Mouse (Mus musculus): ENCODE measurements around the gene Lrr1. TPM values are rescaled to one million over a fixed set of nuclear protein-coding genes. Genes with fewer than 3 reads are reported as not detected.

Lrr1 gene
- polyA plus RNA-seq, 1 experiment: 5.1 TPM

DNA sequence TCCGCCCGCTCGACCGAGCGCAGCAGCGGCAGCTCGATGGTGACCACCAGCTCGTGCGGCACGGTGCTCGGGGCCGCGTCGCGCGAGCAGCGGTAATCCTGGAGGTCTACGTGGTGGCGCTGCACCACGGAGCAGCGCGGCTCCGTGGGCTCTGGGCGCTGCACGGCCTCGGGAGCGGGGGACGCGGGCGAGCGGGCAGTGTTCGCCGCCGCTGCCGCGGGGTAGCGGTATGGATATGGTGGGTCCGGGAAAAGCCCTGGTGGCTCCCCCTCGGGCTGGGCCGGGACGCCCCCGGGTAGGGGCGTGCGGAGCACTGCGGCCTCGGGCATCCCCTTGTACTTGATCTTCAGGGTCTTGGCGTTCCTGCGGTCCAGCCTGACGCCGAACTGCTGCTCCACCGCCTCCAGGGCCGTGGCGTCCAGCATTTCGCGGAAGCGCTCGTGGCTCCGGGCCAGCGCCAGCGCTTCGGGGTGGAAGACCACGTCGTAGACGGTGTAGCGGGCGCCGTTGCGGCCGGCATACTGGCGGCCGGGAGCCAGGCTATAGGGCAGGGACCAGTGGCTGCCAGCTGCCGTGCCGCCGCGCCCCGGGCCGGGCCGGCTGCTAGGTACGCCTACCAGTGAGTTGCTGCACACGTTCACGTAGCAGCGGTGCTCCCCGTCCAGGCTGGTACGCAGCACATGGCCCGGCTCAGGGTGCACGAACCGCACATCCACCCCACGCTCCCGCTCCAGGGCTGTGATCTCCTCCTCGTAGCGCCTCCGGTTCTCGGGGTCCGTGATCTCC is 29.0 kb downstream of the Lrr1 start:
- H3K79me2 ChIP-seq (ENCODE audit: control insufficient read depth, insufficient read depth): peaks cover 43% of the 10 kb centered on the region
- H3K27me3 ChIP-seq (ENCODE audit: control insufficient read depth, insufficient read depth, insufficient read length): no peaks in the 10 kb centered on the region
- H3K4me2 ChIP-seq (ENCODE audit: low read depth): peak overlapping the region; percentile 91
- peak overlapping the region; percentile 85 for H3K4me3 ChIP-seq
- peak overlapping the region; percentile 72 for H3ac ChIP-seq (ENCODE audit: control insufficient read depth, insufficient read length)
- H3K36me3 ChIP-seq (ENCODE audit: control insufficient read depth, insufficient read depth): peaks cover 8% of the 10 kb centered on the region
- TF ChIP-seq SRF (IDR thresholded peaks at IDR 0.05; ENCODE audit: control insufficient read depth, insufficient read length, low read depth): no peak
- no peak for TF ChIP-seq USF1 (IDR thresholded peaks at IDR 0.05; ENCODE audit: low read depth)
- TF ChIP-seq MYOD1 (IDR thresholded peaks at IDR 0.05; ENCODE audit: control insufficient read depth in 1 of 3, insufficient read length in 2 of 3, low read depth in 2 of 3): peak in 1 of 3 experiments; percentile 68
- TF ChIP-seq POLR2A (IDR thresholded peaks at IDR 0.05; ENCODE audit: insufficient read length, low read depth): peak; percentile 45
- TF ChIP-seq TCF3 (IDR thresholded peaks at IDR 0.05; ENCODE audit: insufficient read length, low read depth): no peak
- TF ChIP-seq CEBPB (IDR thresholded peaks at IDR 0.05; ENCODE audit: insufficient read depth, poor library complexity, severe bottlenecking): no peak
- no peak for TF ChIP-seq E2F4 (IDR thresholded peaks at IDR 0.05; ENCODE audit: insufficient read depth)
- TF ChIP-seq MAX (IDR thresholded peaks at IDR 0.05; ENCODE audit: low read depth): no peak
- TF ChIP-seq MYOG (IDR thresholded peaks at IDR 0.05; ENCODE audit: control insufficient read depth in 1 of 3, insufficient read depth in 1 of 3, insufficient read length in 2 of 3, low read depth in 2 of 3): peak in 1 of 3 experiments; percentile 47
- TF ChIP-seq REST (IDR thresholded peaks at IDR 0.05; ENCODE audit: insufficient read depth, insufficient read length): no peak
- no peak for TF ChIP-seq TCF12 (IDR thresholded peaks at IDR 0.05; ENCODE audit: insufficient read depth, poor library complexity, severe bottlenecking)
- no peak for TF ChIP-seq POLR2AphosphoS2 (IDR thresholded peaks at IDR 0.05; ENCODE audit: insufficient read length, low read depth)

DNA sequence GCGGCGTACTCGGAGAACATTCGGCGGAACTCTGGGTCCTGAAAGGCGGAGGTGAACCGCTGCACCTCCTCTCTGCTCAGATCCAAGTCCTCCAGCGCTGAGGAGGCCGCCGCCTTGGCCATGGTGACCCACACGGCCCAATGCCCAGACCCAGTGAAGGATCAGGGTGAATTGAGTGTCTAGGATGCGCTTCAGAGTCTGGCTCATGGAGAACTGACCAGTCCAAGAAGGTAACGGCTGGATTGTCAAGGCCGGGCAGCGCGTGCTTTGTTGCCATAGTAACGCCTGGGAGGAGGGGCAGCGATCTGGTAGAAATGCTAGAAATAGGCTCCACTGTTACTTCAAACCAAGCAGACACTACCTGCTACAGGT is 29.5 kb downstream of the Lrr1 start, which contains the start of gene Dnaaf2:
TSS of gene Dnaaf2 (minus strand) at position 266 of the 372 bp plus-strand sequence.
- Histone ChIP-seq H3K4me3 (peak within 1 kb of the TSS; percentile 85), H3K36me3 (ENCODE audit: control insufficient read depth, insufficient read depth) (peaks cover 8% of the 10 kb centered on the region), H3K79me2 (ENCODE audit: control insufficient read depth, insufficient read depth) (peaks cover 43% of the 10 kb centered on the region), H3K27me3 (ENCODE audit: control insufficient read depth, insufficient read depth, insufficient read length) (no peaks in the 10 kb centered on the region), H3ac (ENCODE audit: control insufficient read depth, insufficient read length) (peak within 1 kb of the TSS; percentile 72), H3K4me2 (ENCODE audit: low read depth) (peak within 1 kb of the TSS; percentile 91)
- TF ChIP-seq POLR2A (IDR thresholded peaks at IDR 0.05; ENCODE audit: insufficient read length, low read depth): peak; percentile 0
- no peak for TF ChIP-seq SRF (IDR thresholded peaks at IDR 0.05; ENCODE audit: control insufficient read depth, insufficient read length, low read depth)
- TF ChIP-seq TCF3 (IDR thresholded peaks at IDR 0.05; ENCODE audit: insufficient read length, low read depth): no peak
- no peak for TF ChIP-seq TCF12 (IDR thresholded peaks at IDR 0.05; ENCODE audit: insufficient read depth, poor library complexity, severe bottlenecking)
- TF ChIP-seq POLR2AphosphoS2 (IDR thresholded peaks at IDR 0.05; ENCODE audit: insufficient read length, low read depth): no peak

DNA sequence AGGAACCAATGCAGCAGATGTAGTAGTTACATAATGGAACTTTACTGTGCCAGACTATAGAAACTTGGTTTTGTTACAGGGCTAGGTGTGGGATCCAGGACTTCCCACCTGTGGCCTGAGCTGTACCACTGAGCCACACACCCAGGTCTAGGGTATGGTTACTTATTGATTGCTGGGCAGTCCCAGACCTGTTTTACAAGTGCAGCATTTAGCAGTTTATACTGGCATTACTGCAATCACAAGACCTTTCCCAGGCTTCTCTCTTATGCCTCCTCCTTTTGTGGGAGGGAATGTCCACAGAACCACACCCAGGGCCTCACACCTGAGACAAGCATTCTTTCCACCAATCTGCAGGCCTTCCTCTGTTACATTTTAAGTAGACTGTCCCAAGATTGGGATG is 30.4 kb downstream of the Lrr1 start:
- no peak overlapping the region for H3K4me3 ChIP-seq
- H3K79me2 ChIP-seq (ENCODE audit: control insufficient read depth, insufficient read depth): peaks cover 36% of the 10 kb centered on the region
- H3K4me2 ChIP-seq (ENCODE audit: low read depth): peak overlapping the region; percentile 91

DNA sequence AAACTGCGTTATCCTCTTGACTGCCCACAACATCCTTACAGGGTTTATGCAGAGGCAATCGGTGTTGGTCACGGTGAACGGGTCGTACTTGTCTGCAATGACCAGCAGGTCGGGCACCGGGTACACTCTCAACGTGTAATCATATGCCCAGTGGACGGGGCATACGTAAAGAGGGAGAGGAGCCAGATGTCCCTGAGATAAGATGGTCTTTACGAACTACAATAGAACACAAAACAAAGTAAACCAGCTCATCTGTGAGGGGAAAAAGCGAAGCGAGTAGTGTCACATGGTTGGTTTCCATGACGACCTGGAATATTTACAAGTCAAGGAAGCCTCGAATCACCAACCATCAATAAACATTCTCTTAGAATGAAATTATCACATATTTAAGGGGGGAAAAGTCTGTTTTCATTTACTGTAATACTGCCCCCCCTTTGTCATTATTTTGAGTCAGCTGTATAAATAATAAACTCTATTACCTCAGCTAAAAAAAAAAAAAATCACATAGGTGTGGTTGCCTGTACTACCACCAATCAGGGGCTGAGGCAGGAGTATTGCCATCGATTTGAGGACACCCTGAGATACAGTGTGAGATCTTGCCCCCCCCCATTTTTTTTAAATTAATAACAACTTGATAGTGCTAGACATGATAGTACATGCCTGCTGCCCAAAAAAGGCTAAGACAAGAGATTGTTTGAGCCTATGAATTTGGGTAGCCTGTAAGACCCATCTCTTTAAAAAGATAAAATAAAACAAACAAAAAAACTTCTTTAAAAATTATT is 35.6 kb downstream of the Lrr1 start, which contains the start of gene Gm49384:
TSS of gene Gm49384 (minus strand) at position 216 of the 782 bp plus-strand sequence.
- H3K79me2 ChIP-seq (ENCODE audit: control insufficient read depth, insufficient read depth): no peaks in the 10 kb centered on the region
- TF ChIP-seq POLR2AphosphoS2 (IDR thresholded peaks at IDR 0.05; ENCODE audit: insufficient read length, low read depth) (peak; percentile 17), MYOG (IDR thresholded peaks at IDR 0.05; ENCODE audit: control insufficient read depth in 1 of 3, insufficient read depth in 1 of 3, insufficient read length in 2 of 3, low read depth in 2 of 3) (no peak)
- H3K27me3 ChIP-seq (ENCODE audit: control insufficient read depth, insufficient read depth, insufficient read length): no peaks in the 10 kb centered on the region
- H3K36me3 ChIP-seq (ENCODE audit: control insufficient read depth, insufficient read depth): peaks cover 8% of the 10 kb centered on the region
- H3ac ChIP-seq (ENCODE audit: control insufficient read depth, insufficient read length): no peak within 1 kb of the TSS
- H3K4me2 ChIP-seq (ENCODE audit: low read depth): no peak within 1 kb of the TSS
- no peak within 1 kb of the TSS for H3K4me3 ChIP-seq

More for the DNA sequence above, 30.4 kb downstream of the Lrr1 start:
- peaks cover 8% of the 10 kb centered on the region for H3K36me3 ChIP-seq (ENCODE audit: control insufficient read depth, insufficient read depth)
- H3K27me3 ChIP-seq (ENCODE audit: control insufficient read depth, insufficient read depth, insufficient read length): no peaks in the 10 kb centered on the region
- H3ac ChIP-seq (ENCODE audit: control insufficient read depth, insufficient read length): no peak overlapping the region
- TF ChIP-seq CEBPB (IDR thresholded peaks at IDR 0.05; ENCODE audit: insufficient read depth, poor library complexity, severe bottlenecking) (no peak), USF1 (IDR thresholded peaks at IDR 0.05; ENCODE audit: low read depth) (no peak), E2F4 (IDR thresholded peaks at IDR 0.05; ENCODE audit: insufficient read depth) (no peak)

DNA sequence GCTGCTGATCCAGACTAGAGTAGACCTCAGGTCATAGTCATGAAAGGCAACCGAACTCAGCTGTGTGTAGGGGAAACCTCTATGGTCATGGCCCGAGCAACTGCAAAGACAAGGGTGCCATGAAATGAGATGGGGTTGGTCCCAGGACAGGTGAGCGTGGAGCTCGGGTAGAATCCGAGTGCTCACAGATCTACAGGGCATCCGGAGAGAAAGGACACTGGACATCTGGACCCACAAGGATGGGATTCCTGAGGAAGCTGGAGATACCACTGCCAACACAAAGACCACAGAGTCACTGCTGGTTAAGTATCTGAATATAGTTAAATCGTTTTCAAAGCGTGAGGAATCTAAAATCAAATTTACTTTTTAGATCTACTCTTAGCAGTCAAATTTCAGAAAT is 38.8 kb downstream of the Lrr1 start:
- Histone ChIP-seq H3K4me3 (no peak overlapping the region), H3ac (ENCODE audit: control insufficient read depth, insufficient read length) (no peak overlapping the region), H3K4me2 (ENCODE audit: low read depth) (no peak overlapping the region), H3K79me2 (ENCODE audit: control insufficient read depth, insufficient read depth) (no peaks in the 10 kb centered on the region), H3K36me3 (ENCODE audit: control insufficient read depth, insufficient read depth) (no peaks in the 10 kb centered on the region), H3K27me3 (ENCODE audit: control insufficient read depth, insufficient read depth, insufficient read length) (no peaks in the 10 kb centered on the region)
- TF ChIP-seq USF1 (IDR thresholded peaks at IDR 0.05; ENCODE audit: low read depth): no peak
- no peak for TF ChIP-seq TCF12 (IDR thresholded peaks at IDR 0.05; ENCODE audit: insufficient read depth, poor library complexity, severe bottlenecking)
- TF ChIP-seq TCF3 (IDR thresholded peaks at IDR 0.05; ENCODE audit: insufficient read length, low read depth): no peak
- no peak for TF ChIP-seq MYOG (IDR thresholded peaks at IDR 0.05; ENCODE audit: control insufficient read depth in 1 of 3, insufficient read depth in 1 of 3, insufficient read length in 2 of 3, low read depth in 2 of 3)
- TF ChIP-seq MYOD1 (IDR thresholded peaks at IDR 0.05; ENCODE audit: control insufficient read depth in 1 of 3, insufficient read length in 2 of 3, low read depth in 2 of 3): no peak

Data from myocyte (in vitro differentiated cells).